8 mouse cellular contexts compared by ENCODE assay signal in the genomic region with DNA sequence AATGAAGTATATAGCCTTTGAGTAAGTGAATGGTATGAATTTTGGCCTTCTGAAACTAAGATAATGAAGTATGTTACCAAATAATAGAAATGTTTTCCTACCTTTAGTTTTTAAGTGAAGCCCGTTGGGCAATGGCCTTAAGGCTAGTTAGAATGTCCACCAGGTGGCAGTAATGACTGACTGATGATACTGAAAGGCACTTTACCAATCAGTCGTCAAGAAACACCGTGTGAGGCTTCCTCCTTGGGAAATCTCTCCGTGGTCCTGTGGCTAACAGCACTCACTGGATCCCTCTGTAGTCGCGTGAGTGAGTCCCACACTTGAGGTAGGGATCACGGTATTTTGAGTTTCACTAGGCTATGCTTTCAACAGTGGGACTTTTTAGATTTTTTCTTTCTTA. TPM values are rescaled to one million over a fixed set of nuclear protein-coding genes. Genes with fewer than 3 reads are reported as not detected.
DNase-seq lines count a peak whose midpoint lies in the region; ATAC-seq and TF ChIP-seq lines count a peak whose summit lies in the region.

No protein-coding gene starts in this region.

- peak; percentile 60; the same call in 1 of the 2 replicates for ATAC-seq in cerebellum, adult (ENCODE audit: insufficient number of reproducible peaks, low FRiP score, low TSS enrichment)
- peak; percentile 82 for ATAC-seq in forebrain, embryonic 16.5 days
- peak; percentile 80 for ATAC-seq in midbrain, embryonic 12.5 days (ENCODE audit: low FRiP score, low read depth)

- TF ChIP-seq CTCF in small intestine, adult 2 months (IDR thresholded peaks at IDR 0.05; ENCODE audit: extremely low read depth, insufficient read length, insufficient replicate concordance, low read depth, low read length): peak; percentile 54; the same call in 1 of the 2 replicates

- H3K4me2 ChIP-seq in forebrain, embryonic 16.5 days (ENCODE audit: low read length): no peak overlapping the region
- H3K4me2 ChIP-seq in midbrain, embryonic 12.5 days (replicated peaks): no peak overlapping the region

- 0 out of 2 replicates have a peak, but pooled peaks cover 2% of the 10 kb centered on the region for H3K36me3 ChIP-seq in forebrain, embryonic 16.5 days (ENCODE audit: control insufficient read depth, insufficient read depth)
- peaks cover 28% of the 10 kb centered on the region for H3K36me3 ChIP-seq in midbrain, embryonic 12.5 days
- H3K36me3 ChIP-seq in small intestine, adult 2 months (ENCODE audit: control insufficient read depth, insufficient read depth, low read length): peaks cover 32% of the 10 kb centered on the region

- H3K27me3 ChIP-seq in forebrain, embryonic 16.5 days (replicated peaks; ENCODE audit: control insufficient read depth, insufficient read depth, low read length): no peaks in the 10 kb centered on the region
- no peaks in the 10 kb centered on the region for H3K27me3 ChIP-seq in midbrain, embryonic 12.5 days
- H3K27me3 ChIP-seq in small intestine, adult 2 months (ENCODE audit: control insufficient read depth, insufficient read depth, low read length): no peaks in the 10 kb centered on the region

- peak; percentile 57 for DNase-seq in urinary bladder, postnatal 25 days (ENCODE audit: low spot score)
- DNase-seq in urinary bladder, postnatal 4 days (ENCODE audit: low spot score in 2 of 2): no peak
- peak; percentile 79 for DNase-seq in induced T-regulatory cell, adult 2 months (ENCODE audit: low read depth)
- peak; percentile 63 to 80 for DNase-seq in left cerebral cortex, adult 18-20 months (ENCODE audit: low spot score in 2 of 2)

- TF ChIP-seq POLR2A in small intestine, adult 2 months (IDR thresholded peaks at IDR 0.05; ENCODE audit: low read depth, low read length): no peak

- H3K9ac ChIP-seq in forebrain, embryonic 16.5 days (replicated peaks; ENCODE audit: low read depth, low read length): no peak overlapping the region
- no peak overlapping the region for H3K9ac ChIP-seq in midbrain, embryonic 12.5 days (replicated peaks)

- no peaks in the 10 kb centered on the region for H3K4me1 ChIP-seq in forebrain, embryonic 16.5 days (replicated peaks; ENCODE audit: control insufficient read depth, insufficient read depth, low read length)
- H3K4me1 ChIP-seq in midbrain, embryonic 12.5 days: no peaks in the 10 kb centered on the region
- no peaks in the 10 kb centered on the region for H3K4me1 ChIP-seq in small intestine, adult 2 months (ENCODE audit: control insufficient read depth, insufficient read depth, insufficient read length, low read length)

- no peaks in the 10 kb centered on the region for H3K9me3 ChIP-seq in forebrain, embryonic 16.5 days (ENCODE audit: control insufficient read depth, low read length)
- H3K9me3 ChIP-seq in midbrain, embryonic 12.5 days: no peaks in the 10 kb centered on the region

- no peak overlapping the region for H3K27ac ChIP-seq in forebrain, embryonic 16.5 days (ENCODE audit: low read length)
- H3K27ac ChIP-seq in midbrain, embryonic 12.5 days (replicated peaks): no peak overlapping the region
- H3K27ac ChIP-seq in small intestine, adult 2 months (ENCODE audit: insufficient read depth, low read depth, low read length): no peak overlapping the region

- H3K4me3 ChIP-seq in forebrain, embryonic 16.5 days (replicated peaks; ENCODE audit: low read length): no peak overlapping the region
- H3K4me3 ChIP-seq in midbrain, embryonic 12.5 days: no peak overlapping the region
- no peak overlapping the region for H3K4me3 ChIP-seq in small intestine, adult 2 months (ENCODE audit: low read depth, low read length)

- WGBS in forebrain, embryonic 16.5 days: 26% methylated on average over 7 of the region's 7 CpGs
- WGBS in midbrain, embryonic 12.5 days: 36% methylated on average over 7 of the region's 7 CpGs
- WGBS in small intestine, adult 2 months: 20% methylated on average over 7 of the region's 7 CpGs

RNA-seq across cellular contexts. Expression of a gene that starts 34.7 kb away (rescaled TPM):
- polyA plus RNA-seq in forebrain, embryonic 16.5 days (2015; fragmentation: Nextera tagmentation; extraction: Ambion mirVana): 112 and 119 TPM in 2 replicates
- total RNA-seq in left cerebral cortex, adult 18-20 months (2021): 10 to 100 TPM; 53.7 to 57.0 TPM
- 106 and 109 TPM in 2 replicates for polyA plus RNA-seq in midbrain, embryonic 12.5 days (2016; fragmentation: Nextera tagmentation; extraction: Ambion mirVana)
- polyA plus RNA-seq in small intestine, adult 2 months (2012; rRNA removed): 15.1 and 17.7 TPM in 2 replicates

Comparison
In these comparisons a context has a peak if more than half of its experiments do, and no peak if none do; other contexts are left out.
1. DNase-seq: peak in urinary bladder, postnatal 25 days (single experiment), induced T-regulatory cell, adult 2 months (single experiment) and left cerebral cortex, adult 18-20 months (2 of 2); none in urinary bladder, postnatal 4 days (0 of 2).
2. Peak in every context shown above with its lines, with median percentiles within 50 percentile points of each other: ATAC-seq.